28 mouse cellular contexts compared by ENCODE assay signal in the genomic region with DNA sequence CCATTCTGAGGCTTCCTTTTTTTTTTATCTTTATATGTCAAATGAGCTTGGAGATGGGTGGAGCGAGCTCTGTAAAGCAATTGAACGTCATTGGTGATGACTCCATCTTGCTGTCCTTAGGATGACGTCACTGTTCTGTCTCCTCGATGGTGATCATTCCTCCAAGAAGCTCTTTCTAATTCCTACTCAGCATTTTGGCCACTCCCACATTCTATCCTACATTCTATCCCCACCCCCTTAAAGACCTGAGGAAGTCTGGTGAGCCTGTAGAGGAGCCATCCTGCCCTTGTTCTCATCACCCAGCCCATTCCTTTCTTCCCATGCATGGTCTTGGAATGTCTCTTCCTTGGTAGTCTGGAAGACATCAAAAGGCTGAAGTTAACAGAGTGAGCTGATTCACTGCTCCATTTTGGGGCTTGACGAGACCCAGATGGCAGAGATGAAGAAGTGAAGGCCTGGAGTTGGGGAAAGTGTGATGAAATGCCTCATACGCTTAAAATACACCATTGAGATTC. TPM values are rescaled to one million over a fixed set of nuclear protein-coding genes. Genes with fewer than 3 reads are reported as not detected.
DNase-seq lines count a peak whose midpoint lies in the region; ATAC-seq and TF ChIP-seq lines count a peak whose summit lies in the region.
"Had no signal": no experiment of that assay in that cellular context is flagged by ENCODE, and none has a peak within 500 bp of the region (broad histone marks: within the 10 kb centered on the region; RNA-seq: fewer than 3 reads in every experiment).

No protein-coding gene starts in this region.

- WGBS in intestine, embryonic 16.5 days = 75% methylated on average over 6 of the region's 6 CpGs
- 89% methylated on average over 6 of the region's 6 CpGs for WGBS in midbrain, embryonic 15.5 days

- H3K36me3 ChIP-seq in E14TG2a.4 (ENCODE audit: insufficient read depth, low read length) = peaks cover 81% of the 10 kb centered on the region
- H3K36me3 ChIP-seq in intestine, embryonic 16.5 days (ENCODE audit: control insufficient read depth, insufficient read depth, low read length) = no peaks in the 10 kb centered on the region
- H3K36me3 ChIP-seq in midbrain, embryonic 15.5 days (replicated peaks) = no peaks in the 10 kb centered on the region

- no peak for TF ChIP-seq CTCF in E14TG2a.4 (conservative IDR thresholded peaks at IDR 0.05; ENCODE audit: low read length)

- H3K27me3 ChIP-seq in E14TG2a.4 (ENCODE audit: insufficient read depth, low read length) = no peaks in the 10 kb centered on the region
- H3K27me3 ChIP-seq in intestine, embryonic 16.5 days (replicated peaks; ENCODE audit: control insufficient read depth, insufficient read depth, low read length) = no peaks in the 10 kb centered on the region; the same call in 1 of the 2 replicates
- no peaks in the 10 kb centered on the region for H3K27me3 ChIP-seq in midbrain, embryonic 15.5 days (replicated peaks)
- H3K27me3 ChIP-seq: embryonic facial prominence, embryonic 13.5 days; forebrain, embryonic 12.5 days; hindbrain, embryonic 13.5 days had no signal

- H3K9ac ChIP-seq in intestine, embryonic 16.5 days (ENCODE audit: low read depth, low read length) = no peak overlapping the region
- no peak overlapping the region for H3K9ac ChIP-seq in midbrain, embryonic 15.5 days
- H3K9ac ChIP-seq: embryonic facial prominence, embryonic 13.5 days; forebrain, embryonic 12.5 days; hindbrain, embryonic 13.5 days had no signal

- no peak overlapping the region for H3K27ac ChIP-seq in intestine, embryonic 16.5 days (ENCODE audit: low read length)
- no peak overlapping the region for H3K27ac ChIP-seq in midbrain, embryonic 15.5 days
- H3K27ac ChIP-seq: embryonic facial prominence, embryonic 10.5 days; embryonic facial prominence, embryonic 13.5 days; forebrain, embryonic 12.5 days; gastrocnemius, adult 2 months; hindbrain, embryonic 10.5 days; hindbrain, embryonic 13.5 days had no signal

- no peak overlapping the region for H3K4me2 ChIP-seq in intestine, embryonic 16.5 days (ENCODE audit: low read depth, low read length)
- no peak overlapping the region for H3K4me2 ChIP-seq in midbrain, embryonic 15.5 days
- H3K4me2 ChIP-seq: embryonic facial prominence, embryonic 13.5 days; forebrain, embryonic 12.5 days; heart, embryonic 11.5 days; hindbrain, embryonic 13.5 days had no signal

- DNase-seq in cerebellum, adult 11-12 months = peak; percentile 2
- DNase-seq in cerebellum, postnatal 25 days = no peak
- DNase-seq in R1 (ENCODE audit: low read depth, low spot score) = peak; percentile 94
- no peak for DNase-seq in layer of hippocampus, postnatal 25 days (ENCODE audit: extremely low spot score in 1 of 2, low spot score in 1 of 2)
- no peak for DNase-seq in right cerebral cortex, postnatal 4 days
- DNase-seq: adrenal gland, adult 2 months; adrenal gland, postnatal 14 days; cerebellum, adult 8-10 months; embryo, embryonic 11 days; gastrocnemius, adult 2 months; gastrocnemius, postnatal 14 days; heart, adult 11 months; kidney, adult 18-20 months had no signal

- ATAC-seq in intestine, embryonic 16.5 days = peak; percentile 42; the same call in 1 of the 2 replicates
- ATAC-seq in midbrain, embryonic 15.5 days (replicated peaks) = no peak
- ATAC-seq: forebrain, embryonic 16.5 days; hindbrain, embryonic 16.5 days had no signal

- peaks cover 94% of the 10 kb centered on the region for H3K4me1 ChIP-seq in E14TG2a.4 (replicated peaks; ENCODE audit: low read depth, low read length)
- H3K4me1 ChIP-seq in intestine, embryonic 16.5 days (ENCODE audit: control insufficient read depth, insufficient read depth, low read length) = peaks cover 7% of the 10 kb centered on the region
- H3K4me1 ChIP-seq in midbrain, embryonic 15.5 days = peaks cover 46% of the 10 kb centered on the region

- H3K9me3 ChIP-seq in E14TG2a.4 (ENCODE audit: low read length) = no peaks in the 10 kb centered on the region
- H3K9me3 ChIP-seq in intestine, embryonic 16.5 days (ENCODE audit: control insufficient read depth, low read length) = no peaks in the 10 kb centered on the region
- no peaks in the 10 kb centered on the region for H3K9me3 ChIP-seq in midbrain, embryonic 15.5 days
- H3K9me3 ChIP-seq: embryonic facial prominence, embryonic 10.5 days; embryonic facial prominence, embryonic 13.5 days; forebrain, embryonic 12.5 days; hindbrain, embryonic 10.5 days; hindbrain, embryonic 13.5 days had no signal

- 0 out of 2 replicates have a peak overlapping the region, but pooled peaks have one; percentile 20 for H3K4me3 ChIP-seq in E14TG2a.4 (replicated peaks; ENCODE audit: low read length)
- no peak overlapping the region for H3K4me3 ChIP-seq in intestine, embryonic 16.5 days (ENCODE audit: low read length)
- H3K4me3 ChIP-seq in midbrain, embryonic 15.5 days = no peak overlapping the region
- H3K4me3 ChIP-seq: embryonic facial prominence, embryonic 10.5 days; embryonic facial prominence, embryonic 13.5 days; erythroblast, embryonic 14.5 days; forebrain, embryonic 12.5 days; gastrocnemius, adult 2 months; hindbrain, embryonic 10.5 days; hindbrain, embryonic 13.5 days had no signal

RNA-seq across cellular contexts. Expression of a gene that starts 5.1 kb away (rescaled TPM):
- polyA plus RNA-seq in intestine, embryonic 16.5 days (2015; fragmentation: Nextera tagmentation; extraction: Ambion mirVana) = 65.8 and 66.7 TPM in 2 replicates
- 100 to 1,000 TPM in 1 of 2 experiments, 10 to 100 TPM in 1; 82.2 to 112 TPM for total RNA-seq in layer of hippocampus, postnatal 25 days (2021)
- polyA plus RNA-seq in midbrain, embryonic 15.5 days (2015; fragmentation: Nextera tagmentation; extraction: Ambion mirVana) = 639 and 647 TPM in 2 replicates
- polyA plus RNA-seq: erythroblast, embryonic 14.5 days had no signal

RNA-seq across cellular contexts. Expression of a gene that starts 24.4 kb away (rescaled TPM):
- 2.2 and 3.1 TPM in 2 replicates for polyA plus RNA-seq in intestine, embryonic 16.5 days (2015; fragmentation: Nextera tagmentation; extraction: Ambion mirVana)
- total RNA-seq in layer of hippocampus, postnatal 25 days (2021) = 10 to 100 TPM in 1 of 2 experiments, 1 to 10 TPM in 1; 8.3 to 10.6 TPM
- 10.4 and 11.4 TPM in 2 replicates for polyA plus RNA-seq in midbrain, embryonic 15.5 days (2015; fragmentation: Nextera tagmentation; extraction: Ambion mirVana)
- polyA plus RNA-seq: erythroblast, embryonic 14.5 days had no signal

RNA-seq across cellular contexts. Expression of a gene that starts 51.4 kb away (rescaled TPM):
- polyA plus RNA-seq in intestine, embryonic 16.5 days (2015; fragmentation: Nextera tagmentation; extraction: Ambion mirVana) = 0.29 and 0.33 TPM in 2 replicates
- 10 to 100 TPM; 74.4 to 96.5 TPM for total RNA-seq in layer of hippocampus, postnatal 25 days (2021)
- 18.4 and 19.6 TPM in 2 replicates for polyA plus RNA-seq in midbrain, embryonic 15.5 days (2015; fragmentation: Nextera tagmentation; extraction: Ambion mirVana)
- total RNA-seq: gastrocnemius, adult 2 months; heart, adult 8-10 months; heart, postnatal 25 days had no signal
- polyA plus RNA-seq: erythroblast, embryonic 14.5 days had no signal

RNA-seq across cellular contexts. Expression of a gene that starts 56.1 kb away (rescaled TPM):
- 0.21 and 0.51 TPM in 2 replicates for polyA plus RNA-seq in intestine, embryonic 16.5 days (2015; fragmentation: Nextera tagmentation; extraction: Ambion mirVana)
- not detected for total RNA-seq in layer of hippocampus, postnatal 25 days (2021)
- polyA plus RNA-seq in midbrain, embryonic 15.5 days (2015; fragmentation: Nextera tagmentation; extraction: Ambion mirVana) = not detected in 2 replicates
- polyA plus RNA-seq: cortical plate, adult 2 months; erythroblast, embryonic 14.5 days; forebrain, embryonic 16.5 days; hindbrain, embryonic 13.5 days had no signal

Comparison
In these comparisons a context has a peak if more than half of its experiments do, and no peak if none do; other contexts are left out.
1. DNase-seq: peak in cerebellum, adult 11-12 months (single experiment) and R1 (single experiment); none in cerebellum, postnatal 25 days (0 of 2), layer of hippocampus, postnatal 25 days (0 of 2) and right cerebral cortex, postnatal 4 days (single experiment).
2. RNA of a gene that starts 51.4 kb away (polyA plus RNA-seq): 18.4 to 19.6 TPM in midbrain, embryonic 15.5 days; 0.29 to 0.33 TPM in intestine, embryonic 16.5 days; every median in the first group is over 10 times any median in the second.